Mouse (Mus musculus): Measurements from ENCODE around the gene Il18. TPM values are rescaled to one million over a fixed set of nuclear protein-coding genes. Genes with fewer than 3 reads are reported as not detected.

Gene Il18
- polyA plus RNA-seq (2014; fragmentation: Illumina TruSeq; extraction: RNeasy Lipid Tissue Mini Kit (QIAGEN cat#74804); ENCODE audit: low read depth, low replicate concordance) = 1,164 TPM

DNA sequence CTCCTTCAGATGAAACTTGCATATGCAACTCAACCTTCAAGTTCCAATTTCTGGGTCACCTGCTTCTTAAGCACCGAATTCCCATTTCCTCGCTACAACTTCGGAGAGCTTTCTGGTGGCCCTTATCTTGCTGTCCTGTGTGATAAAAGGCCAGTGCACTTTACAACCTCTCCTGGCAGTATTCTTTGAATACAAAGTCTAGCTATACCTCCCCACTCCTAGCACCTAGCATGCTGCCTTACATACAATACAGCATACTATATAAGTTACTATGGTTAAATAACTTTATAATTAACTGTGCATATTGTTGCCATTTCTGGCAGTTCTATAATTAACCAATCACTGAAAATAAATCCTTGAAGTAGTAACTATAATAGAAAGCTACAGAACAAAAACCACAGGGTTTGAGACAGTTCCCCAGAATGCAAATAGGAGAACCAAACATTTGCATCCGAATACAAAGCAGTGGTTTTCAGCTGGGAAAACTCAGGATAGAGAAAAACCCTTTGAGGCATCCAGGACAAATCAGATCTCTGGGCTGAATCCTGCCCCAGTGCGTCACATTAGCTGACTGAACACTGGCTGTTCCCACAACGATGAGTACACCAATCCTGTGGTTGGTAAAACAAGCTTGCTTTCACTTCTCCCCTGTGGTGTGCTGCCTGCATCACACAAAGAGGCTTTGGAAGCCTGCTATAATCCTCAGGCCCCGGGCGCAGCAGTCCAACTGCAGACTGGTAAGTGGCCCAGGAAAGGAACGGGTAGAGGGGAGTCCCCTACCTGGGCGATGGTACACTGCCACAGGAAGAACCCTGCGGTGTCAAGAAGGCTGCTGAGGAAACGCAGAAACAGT lies at the start of gene Il18:
TSS of gene Il18 (plus strand) at position 587 of the 853 bp plus-strand sequence.

DNA sequence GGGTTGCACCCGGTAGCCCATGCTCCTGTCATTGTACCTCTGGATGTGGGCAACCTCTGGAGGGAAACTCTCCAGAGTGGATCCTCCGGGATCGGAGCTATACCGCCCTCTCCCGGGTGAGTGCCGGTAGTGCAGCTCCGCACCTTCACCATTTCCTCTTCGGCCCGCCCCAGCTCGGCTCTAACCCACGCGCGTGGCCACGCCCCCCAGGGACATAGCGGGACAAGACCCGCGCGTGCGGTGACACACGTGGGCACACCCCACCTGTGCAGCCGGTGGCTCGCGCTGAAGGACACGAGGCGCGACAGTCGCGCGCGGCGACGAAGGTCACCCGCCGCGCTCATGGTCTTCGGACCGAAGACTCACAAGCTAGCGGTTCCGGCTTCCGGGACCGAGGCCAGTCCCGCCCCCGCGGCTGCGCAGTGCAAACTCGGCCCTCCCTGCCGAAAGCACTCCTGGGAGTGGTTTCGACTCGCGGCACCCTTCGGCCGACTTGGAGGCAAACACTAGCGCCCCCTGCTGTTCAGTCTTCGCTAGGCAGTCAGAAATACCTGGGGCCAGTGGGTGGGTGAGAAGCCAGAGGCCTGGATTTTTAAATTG lies 26.2 kb upstream of the Il18 start, which contains the start of gene Pts:
TSS of gene Pts (minus strand) at position 432 of the 600 bp plus-strand sequence.

DNA sequence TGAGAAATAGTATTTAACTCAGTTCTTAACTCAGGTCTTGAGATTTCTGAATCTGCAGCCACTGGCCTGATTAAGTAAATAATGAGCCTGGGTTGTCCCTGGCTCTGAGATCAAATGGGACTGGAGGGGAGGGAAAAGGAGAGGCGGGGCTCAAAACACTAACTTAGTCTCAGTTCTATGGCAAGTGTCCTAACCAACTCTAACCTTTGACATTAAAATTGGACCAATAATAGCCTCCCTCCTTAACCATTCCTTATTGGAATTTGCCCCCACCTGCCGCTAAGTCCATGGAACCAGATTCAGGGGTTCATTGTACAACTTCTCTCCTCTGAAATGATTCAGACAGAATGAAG lies 443 bp downstream of the Il18 start, which contains the start of gene Bco2:
TSS of gene Bco2 (minus strand) at position 88 of the 353 bp plus-strand sequence.

DNA sequence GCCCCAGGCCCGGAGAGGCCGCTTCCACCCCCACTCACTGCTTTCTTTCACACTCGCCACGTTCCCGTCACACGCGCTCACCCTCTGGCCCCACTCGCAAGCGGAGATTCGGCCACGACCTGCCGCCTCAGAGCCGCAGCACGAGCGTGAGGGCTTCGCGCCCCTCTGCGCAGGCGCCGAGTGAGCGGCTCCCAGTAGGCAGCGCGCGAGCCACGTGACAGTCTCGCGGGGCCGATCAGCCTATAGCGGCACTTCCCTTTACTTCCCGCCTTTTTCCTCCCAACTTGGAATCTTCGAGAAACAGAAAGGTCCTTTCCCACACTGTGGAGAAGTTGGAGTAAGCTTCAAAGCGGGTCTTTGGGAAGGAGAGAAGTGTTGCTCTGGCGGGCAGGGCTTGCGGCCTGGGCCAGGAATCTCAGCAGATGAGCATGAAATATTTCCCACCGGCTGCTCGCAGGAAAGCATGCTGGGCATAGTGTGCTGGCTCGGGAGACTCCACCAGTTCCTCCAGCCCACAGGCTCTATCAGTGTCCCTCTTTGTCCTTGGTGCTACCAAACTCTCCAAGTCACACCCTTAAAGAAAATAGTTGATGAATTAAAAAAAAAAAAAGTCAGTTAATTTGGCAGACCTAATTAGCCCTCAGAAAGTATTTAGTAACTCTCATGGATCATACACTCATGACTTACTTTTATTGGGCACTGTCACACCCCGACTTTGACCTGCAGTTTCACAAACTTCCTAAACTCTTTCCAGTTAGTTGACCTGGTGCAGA lies 6.7 kb downstream of the Il18 start, which contains the start of gene Tex12:
TSS of gene Tex12 (minus strand) at position 181 of the 773 bp plus-strand sequence.

DNA sequence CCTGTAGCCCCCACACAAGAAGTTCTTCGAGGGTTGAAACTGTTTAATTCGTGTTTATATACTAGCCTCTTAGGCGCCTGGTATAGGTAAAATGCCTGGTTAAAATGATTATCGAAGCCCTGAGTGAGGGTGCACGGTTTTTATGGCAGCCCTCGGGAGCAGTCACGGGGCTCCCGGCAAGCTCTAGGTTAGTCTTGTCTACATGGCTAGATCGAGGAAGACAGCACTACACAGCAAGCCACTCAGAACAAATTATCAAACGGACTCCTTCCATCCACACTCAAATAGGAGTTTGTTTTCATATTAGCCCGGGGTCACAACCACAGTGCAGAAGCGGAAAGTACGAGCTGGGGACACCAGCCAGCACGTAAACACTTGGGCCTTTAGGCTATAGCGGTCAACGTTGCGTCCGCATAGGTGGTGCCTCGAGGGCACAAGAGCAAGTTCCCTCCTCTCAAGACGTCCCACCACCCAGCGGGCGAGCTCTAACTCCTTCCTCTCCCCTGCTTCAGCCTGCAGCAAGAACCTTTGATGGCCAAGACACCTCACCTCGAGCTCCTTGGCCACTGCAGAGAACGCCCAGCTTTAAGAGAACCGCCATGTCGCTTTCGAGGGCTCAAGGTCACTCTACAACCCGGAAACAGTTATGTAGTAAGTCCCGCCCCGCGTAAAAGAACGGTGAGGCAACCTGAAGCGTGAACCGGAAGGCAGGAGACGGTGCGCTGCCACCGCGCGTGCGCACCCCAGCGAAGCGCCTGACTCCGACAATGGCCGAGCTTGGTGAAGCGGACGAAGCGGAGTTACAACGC lies 48.8 kb downstream of the Il18 start, which contains the start of the genes Sdhd and Timm8b:
TSS of gene Sdhd (minus strand) at position 624 of the 809 bp plus-strand sequence.
TSS of gene Timm8b (plus strand) at position 722 of the 809 bp plus-strand sequence.

DNA sequence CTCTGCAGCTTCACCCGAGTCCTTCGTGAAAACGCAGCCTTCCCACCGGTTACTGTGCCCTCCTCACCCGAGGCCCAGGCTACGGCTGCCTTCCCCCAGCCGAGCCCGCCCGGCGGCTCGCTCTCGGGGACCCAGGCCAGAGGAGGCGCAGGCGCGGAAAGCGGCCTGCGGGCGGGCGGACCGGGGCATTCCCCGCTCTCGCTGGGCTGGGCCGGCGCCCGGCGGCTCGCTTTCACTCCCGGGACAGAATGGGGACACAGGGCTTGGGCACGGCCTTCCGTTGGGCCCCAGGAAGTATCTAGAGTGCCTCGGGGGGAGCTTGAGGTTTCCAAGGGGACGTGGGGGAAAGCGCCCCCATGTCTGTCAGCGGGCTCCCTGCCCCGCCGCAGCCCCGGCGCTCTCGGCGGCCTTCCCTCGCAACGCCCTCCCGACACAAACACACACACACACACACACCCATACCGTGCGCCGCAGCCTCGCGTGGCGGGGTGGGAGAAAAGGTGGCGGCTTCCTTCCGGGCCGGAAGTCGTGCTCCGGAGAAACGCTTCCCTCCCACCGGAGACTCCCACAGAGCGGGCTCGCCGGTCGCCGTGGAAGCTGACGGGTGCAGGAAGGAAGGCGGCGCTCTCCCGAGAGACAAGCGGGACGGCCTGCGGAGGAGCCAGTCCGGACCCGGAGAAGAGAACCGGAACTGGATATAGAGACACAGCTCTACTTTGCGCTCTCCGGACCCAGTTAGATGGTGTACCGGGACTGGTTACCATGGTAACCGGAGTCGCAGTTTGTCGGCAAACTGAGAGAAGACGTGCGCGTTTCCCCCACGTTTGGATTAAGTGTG lies 62.4 kb downstream of the Il18 start, which contains the start of the genes Pih1d2 and Nkapd1:
TSS of gene Pih1d2 (plus strand) at position 556 of the 838 bp plus-strand sequence.
TSS of gene Nkapd1 (minus strand) at position 699 of the 838 bp plus-strand sequence.

Other genes starting within 250 kb of the Il18 start
- 157 TPM for gene Rpl10-ps3, start 209.9 kb upstream of the Il18 start, polyA plus RNA-seq (2014; fragmentation: Illumina TruSeq; extraction: RNeasy Lipid Tissue Mini Kit (QIAGEN cat#74804); ENCODE audit: low read depth, low replicate concordance)
- gene Plet1, start 60.3 kb upstream of the Il18 start, polyA plus RNA-seq (2014; fragmentation: Illumina TruSeq; extraction: RNeasy Lipid Tissue Mini Kit (QIAGEN cat#74804); ENCODE audit: low read depth, low replicate concordance) = 55.0 TPM
- gene Pts, start 26.1 kb upstream of the Il18 start, polyA plus RNA-seq (2014; fragmentation: Illumina TruSeq; extraction: RNeasy Lipid Tissue Mini Kit (QIAGEN cat#74804); ENCODE audit: low read depth, low replicate concordance) = 200 TPM
- 25.0 TPM for gene Bco2, start 354 bp downstream of the Il18 start, polyA plus RNA-seq (2014; fragmentation: Illumina TruSeq; extraction: RNeasy Lipid Tissue Mini Kit (QIAGEN cat#74804); ENCODE audit: low read depth, low replicate concordance)
- gene Tex12, start 6.5 kb downstream of the Il18 start, polyA plus RNA-seq (2014; fragmentation: Illumina TruSeq; extraction: RNeasy Lipid Tissue Mini Kit (QIAGEN cat#74804); ENCODE audit: low read depth, low replicate concordance) = 13.9 TPM
- 374 TPM for gene Sdhd, start 49.0 kb downstream of the Il18 start, polyA plus RNA-seq (2014; fragmentation: Illumina TruSeq; extraction: RNeasy Lipid Tissue Mini Kit (QIAGEN cat#74804); ENCODE audit: low read depth, low replicate concordance)
- gene Timm8b, start 49.1 kb downstream of the Il18 start, polyA plus RNA-seq (2014; fragmentation: Illumina TruSeq; extraction: RNeasy Lipid Tissue Mini Kit (QIAGEN cat#74804); ENCODE audit: low read depth, low replicate concordance) = 88.6 TPM
- 4.5 TPM for gene Pih1d2, start 62.5 kb downstream of the Il18 start, polyA plus RNA-seq (2014; fragmentation: Illumina TruSeq; extraction: RNeasy Lipid Tissue Mini Kit (QIAGEN cat#74804); ENCODE audit: low read depth, low replicate concordance)
- 123 TPM for gene Nkapd1, start 62.6 kb downstream of the Il18 start, polyA plus RNA-seq (2014; fragmentation: Illumina TruSeq; extraction: RNeasy Lipid Tissue Mini Kit (QIAGEN cat#74804); ENCODE audit: low read depth, low replicate concordance)
- 118 TPM for gene Dlat, start 105.0 kb downstream of the Il18 start, polyA plus RNA-seq (2014; fragmentation: Illumina TruSeq; extraction: RNeasy Lipid Tissue Mini Kit (QIAGEN cat#74804); ENCODE audit: low read depth, low replicate concordance)
- gene Dixdc1, start 184.7 kb downstream of the Il18 start, polyA plus RNA-seq (2014; fragmentation: Illumina TruSeq; extraction: RNeasy Lipid Tissue Mini Kit (QIAGEN cat#74804); ENCODE audit: low read depth, low replicate concordance) = 22.0 TPM
- gene 2310030G06Rik, start 191.7 kb downstream of the Il18 start, polyA plus RNA-seq (2014; fragmentation: Illumina TruSeq; extraction: RNeasy Lipid Tissue Mini Kit (QIAGEN cat#74804); ENCODE audit: low read depth, low replicate concordance) = 44.2 TPM
- gene Cryab, start 196.5 kb downstream of the Il18 start, polyA plus RNA-seq (2014; fragmentation: Illumina TruSeq; extraction: RNeasy Lipid Tissue Mini Kit (QIAGEN cat#74804); ENCODE audit: low read depth, low replicate concordance) = 10.2 TPM
- not detected for gene Hspb2, start 197.5 kb downstream of the Il18 start, polyA plus RNA-seq (2014; fragmentation: Illumina TruSeq; extraction: RNeasy Lipid Tissue Mini Kit (QIAGEN cat#74804); ENCODE audit: low read depth, low replicate concordance)
- 8.9 TPM for gene Fdxacb1, start 213.4 kb downstream of the Il18 start, polyA plus RNA-seq (2014; fragmentation: Illumina TruSeq; extraction: RNeasy Lipid Tissue Mini Kit (QIAGEN cat#74804); ENCODE audit: low read depth, low replicate concordance)
- 10.8 TPM for gene Alg9, start 220.2 kb downstream of the Il18 start, polyA plus RNA-seq (2014; fragmentation: Illumina TruSeq; extraction: RNeasy Lipid Tissue Mini Kit (QIAGEN cat#74804); ENCODE audit: low read depth, low replicate concordance)
- gene 1110032A03Rik, start 220.7 kb downstream of the Il18 start, polyA plus RNA-seq (2014; fragmentation: Illumina TruSeq; extraction: RNeasy Lipid Tissue Mini Kit (QIAGEN cat#74804); ENCODE audit: low read depth, low replicate concordance) = 94.8 TPM